Mouse (Mus musculus) testis, adult 10 weeks (tissue): ENCODE results near the gene Mamdc2. TPM values are rescaled to one million over a fixed set of nuclear protein-coding genes. Genes with fewer than 3 reads are reported as not detected.

ENCODE experiments used
- polyA plus RNA-seq: library from polyadenylated mRNA; stranded (reverse); fragments of 350-450 nt; fragmentation: Illumina TruSeq; extraction: RNeasy Lipid Tissue Mini Kit (QIAGEN cat#74804); gene quantifications from one replicate; pipeline ENCODE4 v1.2.3, GENCODE M21; 2014; ENCODE audit warnings: low read depth, low replicate concordance

The Mamdc2 gene
- polyA plus RNA-seq, result 2.7 TPM

GRCm38 (mm10) chr19:23447988-23448497 lies at the start of gene Mamdc2:
Gene Mamdc2, minus strand, starts transcription at chr19:23448442.

GRCm38 (mm10) chr19:23273355-23274053 lies 174.7 kb downstream of the Mamdc2 start, which contains the start of gene Smc5:
Gene Smc5, minus strand, starts transcription at chr19:23273897.

Other genes with a start within 250 kb of the Mamdc2 start
- 327 TPM for gene Smc5, start 174.5 kb downstream of the Mamdc2 start, polyA plus RNA-seq
- 436 TPM for gene 1700028P14Rik, start 204.4 kb upstream of the Mamdc2 start, polyA plus RNA-seq
- gene Ptar1, start 239.0 kb upstream of the Mamdc2 start, polyA plus RNA-seq, result 52.0 TPM